Mouse (Mus musculus) embryonic facial prominence, embryonic 11.5 days (tissue): ENCODE results near the gene Clp1. TPM values are rescaled to one million over a fixed set of nuclear protein-coding genes. Genes with fewer than 3 reads are reported as not detected.

Experiments used
- ATAC-seq: fragments of 200-750 bp; cut with Nextera tagmentation; replicated peaks from 2 replicates; pipeline ENCODE4 v1.8.0; 2017; ENCODE audit warnings: low read depth; ENCODE audit not compliant: insufficient number of reproducible peaks, low FRiP score, low TSS enrichment
- DNase-seq: peaks from one replicate; pipeline ENCODE4 v3.0.0-alpha.2; 2015; ENCODE audit warnings: low spot score
- H3K27ac ChIP-seq: fragments of 300-500 bp; sonication (generic); replicated peaks from 2 replicates; pipeline ENCODE4 v1.5.1; 2014; ENCODE audit warnings: mild to moderate bottlenecking, low read depth, low read length, control low read depth
- H3K27me3 ChIP-seq: fragments of 300-500 bp; sonication (generic); 2 replicates; pipeline ENCODE4 v1.6.1; 2014; ENCODE audit warnings: mild to moderate bottlenecking, low read length, moderate library complexity, mixed read lengths; ENCODE audit not compliant: control insufficient read depth, insufficient read depth
- H3K36me3 ChIP-seq: fragments of 300-500 bp; sonication (generic); replicated peaks from 2 replicates; pipeline ENCODE4 v1.6.1; 2014; ENCODE audit warnings: low read depth, mild to moderate bottlenecking, low read length, moderate library complexity, mixed read lengths; ENCODE audit not compliant: control insufficient read depth, insufficient read depth
- H3K4me1 ChIP-seq: fragments of 300-500 bp; sonication (generic); 2 replicates; pipeline ENCODE4 v1.6.1; 2014; ENCODE audit warnings: low read length, mixed read lengths; ENCODE audit not compliant: control insufficient read depth, insufficient read depth
- H3K4me2 ChIP-seq: fragments of 300-500 bp; sonication (generic); 2 replicates; pipeline ENCODE4 v1.6.1; 2014; ENCODE audit warnings: low read depth, mild to moderate bottlenecking, control low read depth, low read length, moderate library complexity
- H3K4me3 ChIP-seq: fragments of 300-500 bp; sonication (generic); 2 replicates; pipeline ENCODE4 v1.5.1; 2014; ENCODE audit warnings: low read depth, low read length, control low read depth
- H3K9ac ChIP-seq: fragments of 300-500 bp; sonication (generic); replicated peaks from 2 replicates; pipeline ENCODE4 v1.6.1; 2014; ENCODE audit warnings: mild to moderate bottlenecking, control low read depth, low read length
- H3K9me3 ChIP-seq: fragments of 300-500 bp; sonication (generic); replicated peaks from 2 replicates; pipeline ENCODE4 v1.6.1; 2016; ENCODE audit warnings: mild to moderate bottlenecking, low read length, inconsistent platforms, mixed read lengths; ENCODE audit not compliant: control insufficient read depth
- WGBS: fragments of 180-500 bp; shearing (Covaris S2); extraction: QIAGEN DNeasy Blood & Tissue Kit; methylation state at CpG from one replicate; pipeline ENCODE4 v1.1.7; 2014; 5-methylcytosine and 5-hydroxymethylcytosine counted together
- polyA plus RNA-seq: library from polyadenylated mRNA; unstranded; fragments of >200 nt; fragmentation: Nextera tagmentation; extraction: Ambion mirVana; gene quantifications from 2 replicates; pipeline ENCODE4 v1.2.1, GENCODE M21; 2014

The Clp1 gene
- polyA plus RNA-seq, 1 experiment from 2014 or later = 61.1 TPM

DNA sequence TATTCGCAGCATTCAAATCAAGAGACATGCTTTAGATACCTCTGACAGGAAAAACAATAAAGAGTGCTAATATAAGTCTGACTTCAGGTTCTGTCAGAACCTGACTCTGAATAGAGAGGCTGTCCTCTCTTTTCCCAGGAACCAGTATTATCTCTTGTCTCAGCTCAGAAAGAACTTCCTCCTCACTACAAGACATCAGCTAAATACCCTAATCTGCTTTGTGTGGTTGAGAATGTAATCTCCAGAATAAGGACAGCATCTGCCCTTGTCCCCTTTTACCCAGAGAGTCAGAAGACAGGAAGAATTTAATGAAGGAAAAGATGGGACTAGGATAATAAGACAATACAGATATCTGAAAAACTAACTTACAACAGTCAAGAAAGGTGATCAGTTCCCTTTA is 23.7 kb downstream of the Clp1 start:
- Histone ChIP-seq H3K9me3 (no peaks in the 10 kb centered on the region), H3K36me3 (no peaks in the 10 kb centered on the region; the same call in 1 of the 2 replicates), H3K27ac (no peak overlapping the region), H3K9ac (no peak overlapping the region), H3K4me3 (no peak overlapping the region), H3K4me1 (no peaks in the 10 kb centered on the region), H3K4me2 (no peak overlapping the region), H3K27me3 (no peaks in the 10 kb centered on the region)
- DNase-seq (no peak), ATAC-seq (no peak)
- WGBS = 92% methylated on average over 1 of the region's 1 CpGs

DNA sequence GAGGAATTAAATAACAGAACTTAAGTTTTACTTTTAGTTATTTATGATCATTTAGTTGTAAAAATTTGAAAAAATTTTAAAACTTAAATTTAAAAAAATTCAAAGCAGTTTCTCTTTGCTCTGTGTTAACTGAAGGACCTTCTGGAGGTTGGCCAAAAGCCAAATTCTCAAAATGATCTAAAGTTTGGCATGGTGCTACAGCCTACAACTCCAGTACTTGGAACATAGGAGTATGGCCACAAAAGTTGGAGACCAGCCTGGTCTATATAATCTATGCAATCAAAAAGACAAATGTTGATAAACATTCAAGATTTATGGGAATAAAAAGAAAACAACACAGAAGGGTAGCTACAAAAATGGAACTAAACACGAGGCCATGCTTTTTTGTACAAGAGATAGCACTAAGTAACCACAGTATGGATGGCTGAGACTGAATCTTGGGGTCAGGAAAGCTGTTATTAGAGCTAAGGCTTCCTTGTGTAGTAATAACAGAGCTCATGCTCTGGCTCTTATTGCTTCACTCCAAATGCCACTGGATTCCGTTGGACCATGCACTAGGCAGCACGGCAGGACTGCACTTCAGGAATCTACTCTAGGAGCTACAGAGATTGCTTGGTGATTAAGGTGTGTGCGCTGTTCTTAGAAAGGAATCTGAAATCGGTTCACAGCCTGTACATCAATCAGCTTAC is 32.0 kb downstream of the Clp1 start:
- no peak for ATAC-seq
- Histone ChIP-seq H3K9me3 (no peaks in the 10 kb centered on the region), H3K9ac (no peak overlapping the region), H3K4me1 (no peaks in the 10 kb centered on the region), H3K27me3 (no peaks in the 10 kb centered on the region), H3K4me2 (no peak overlapping the region), H3K36me3 (peaks cover 8% of the 10 kb centered on the region), H3K4me3 (no peak overlapping the region), H3K27ac (no peak overlapping the region)
- no peak for DNase-seq
- 90% methylated on average over 5 of the region's 5 CpGs for WGBS

- Histone ChIP-seq H3K9ac (no peak overlapping the region), H3K4me2 (no peak overlapping the region), H3K4me3 (no peak overlapping the region), H3K27ac (no peak overlapping the region), H3K36me3 (peaks cover 17% of the 10 kb centered on the region), H3K27me3 (no peaks in the 10 kb centered on the region), H3K9me3 (no peaks in the 10 kb centered on the region), H3K4me1 (no peaks in the 10 kb centered on the region)
- WGBS = 92% methylated on average over 12 of the region's 12 CpGs
- DNase-seq (no peak), ATAC-seq (no peak)
Measured at GRCm38 (mm10) chr2:84690050-84690449, 37.1 kb downstream of the Clp1 start.

GRCm38 (mm10) chr2:84688080-84688844 is 38.9 kb downstream of the Clp1 start:
- no peak overlapping the region for H3K27ac ChIP-seq
- DNase-seq (no peak), ATAC-seq (no peak)
- H3K9me3 ChIP-seq = no peaks in the 10 kb centered on the region
- peaks cover 16% of the 10 kb centered on the region for H3K36me3 ChIP-seq
- 79% methylated on average over 2 of the region's 2 CpGs for WGBS
- H3K27me3 ChIP-seq = no peaks in the 10 kb centered on the region
- H3K4me1 ChIP-seq = no peaks in the 10 kb centered on the region
- H3K4me3 ChIP-seq = no peak overlapping the region
- H3K9ac ChIP-seq = no peak overlapping the region
- H3K4me2 ChIP-seq = no peak overlapping the region

DNA sequence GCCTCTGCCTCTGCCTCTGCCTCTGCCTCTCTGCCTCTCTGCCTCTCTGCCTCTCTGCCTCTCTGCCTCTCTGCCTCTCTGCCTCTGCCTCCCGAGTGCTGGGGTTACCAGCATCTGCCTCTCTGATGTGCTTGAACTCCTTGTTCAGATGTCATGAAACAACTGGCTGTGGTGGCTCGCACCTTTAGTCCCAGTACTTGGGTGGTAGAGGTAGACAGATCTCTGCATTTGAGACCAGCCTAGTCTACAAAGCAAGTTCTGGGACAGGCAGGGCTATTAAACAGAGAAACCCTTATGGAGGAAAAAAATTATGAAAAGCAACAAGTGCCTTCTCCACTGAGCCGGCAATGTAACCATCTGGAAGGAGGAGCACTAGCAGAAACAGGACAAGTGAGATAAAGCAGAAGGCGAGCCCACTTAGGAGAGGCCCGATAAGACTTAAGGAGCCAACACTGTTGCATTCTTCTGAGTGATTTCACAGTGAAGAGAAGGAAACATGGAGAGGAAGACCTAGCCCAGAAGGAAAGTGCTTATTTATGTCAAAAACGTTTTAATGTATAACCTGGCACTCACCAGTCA is 44.5 kb downstream of the Clp1 start:
- Histone ChIP-seq H3K27ac (no peak overlapping the region), H3K4me1 (no peaks in the 10 kb centered on the region), H3K9me3 (no peaks in the 10 kb centered on the region), H3K27me3 (no peaks in the 10 kb centered on the region), H3K4me3 (no peak overlapping the region), H3K9ac (no peak overlapping the region), H3K4me2 (no peak overlapping the region), H3K36me3 (peaks cover 2% of the 10 kb centered on the region)
- WGBS = 83% methylated on average over 6 of the region's 6 CpGs
- ATAC-seq (no peak), DNase-seq (no peak)

DNA sequence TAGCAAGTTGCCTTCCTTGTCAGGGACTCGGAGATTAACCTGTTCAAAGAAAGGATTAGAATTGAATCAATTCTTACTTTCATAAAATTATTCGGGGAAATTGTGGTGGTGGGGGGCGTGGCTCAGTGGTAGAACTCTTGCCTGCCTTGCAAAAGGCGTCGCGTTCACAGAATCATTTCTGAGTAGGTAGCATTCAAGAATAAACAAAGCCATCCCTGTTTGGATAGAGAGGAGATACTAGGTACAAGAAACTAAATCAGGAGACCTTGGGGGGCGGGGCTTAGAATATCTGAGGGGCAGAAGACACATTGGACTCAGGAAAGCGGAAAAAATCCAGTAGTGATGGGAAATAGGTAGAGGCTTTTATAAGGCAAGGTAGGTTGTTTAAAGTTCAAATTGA is 48.1 kb downstream of the Clp1 start, which contains the start of gene Tmx2:
Tmx2 (minus strand) TSS at position 125 of the 400 bp plus-strand sequence.
- Histone ChIP-seq H3K4me3 (peak within 1 kb of the TSS; percentile 82), H3K27me3 (no peaks in the 10 kb centered on the region), H3K9ac (peak within 1 kb of the TSS; percentile 79), H3K36me3 (peaks cover 2% of the 10 kb centered on the region), H3K9me3 (no peaks in the 10 kb centered on the region), H3K27ac (0 out of 2 replicates have a peak within 1 kb of the TSS, but pooled peaks have one; percentile 30), H3K4me2 (peak within 1 kb of the TSS; percentile 47), H3K4me1 (no peaks in the 10 kb centered on the region)
- DNase-seq (no peak), ATAC-seq (no peak)
- WGBS = 19% methylated on average over 8 of the region's 8 CpGs

GRCm38 (mm10) chr2:84677968-84678880 is 48.9 kb downstream of the Clp1 start, which contains the start of the genes Gm28635 and Med19:
TSS of gene Gm28635 (minus strand) at chr2:84678041.
TSS of gene Med19 (plus strand) at chr2:84678402.
- ATAC-seq = peak; percentile 100
- WGBS = under 1% methylated on average over 44 of the region's 44 CpGs
- H3K36me3 ChIP-seq = peaks cover 2% of the 10 kb centered on the region

More at GRCm38 (mm10) chr2:84677968-84678880, 48.9 kb downstream of the Clp1 start, which contains the start of the genes Gm28635 and Med19:
- H3K4me2 ChIP-seq = peak within 1 kb of the TSS; percentile 68
- DNase-seq = peak; percentile 100
- H3K4me1 ChIP-seq = no peaks in the 10 kb centered on the region
- H3K9me3 ChIP-seq = no peaks in the 10 kb centered on the region
- peak within 1 kb of the TSS; percentile 79 for H3K9ac ChIP-seq
- no peaks in the 10 kb centered on the region for H3K27me3 ChIP-seq
- H3K4me3 ChIP-seq = peak within 1 kb of the TSS; percentile 82
- 0 out of 2 replicates have a peak within 1 kb of the TSS, but pooled peaks have one; percentile 30 for H3K27ac ChIP-seq
